Mouse (Mus musculus) stomach, embryonic 14.5 days (tissue): ENCODE measurements around the gene Bcam. TPM values are rescaled to one million over a fixed set of nuclear protein-coding genes. Genes with fewer than 3 reads are reported as not detected.

Source experiments
- ATAC-seq: fragments of 200-750 bp; cut with Nextera tagmentation; 2 replicates; pipeline ENCODE4 v1.8.0; 2017; ENCODE audit warnings: low read depth, moderate TSS enrichment; ENCODE audit not compliant: insufficient number of reproducible peaks, insufficient read depth, low FRiP score
- H3K27ac ChIP-seq: fragments of 300-500 bp; sonication (generic); 2 replicates; pipeline ENCODE4 v1.5.1; 2014; ENCODE audit warnings: mild to moderate bottlenecking, low read length, moderate library complexity, mixed read lengths
- H3K27me3 ChIP-seq: fragments of 300-500 bp; sonication (generic); 2 replicates; pipeline ENCODE4 v1.6.1; 2014; ENCODE audit warnings: low read length, control low read depth, mixed read lengths; ENCODE audit not compliant: control insufficient read depth, insufficient read depth
- H3K36me3 ChIP-seq: fragments of 300-500 bp; sonication (generic); 2 replicates; pipeline ENCODE4 v1.6.1; 2014; ENCODE audit warnings: mild to moderate bottlenecking, control low read depth, low read length, moderate library complexity, mixed read lengths; ENCODE audit not compliant: control insufficient read depth, insufficient read depth
- H3K4me1 ChIP-seq: fragments of 300-500 bp; sonication (generic); 2 replicates; pipeline ENCODE4 v1.6.1; 2014; ENCODE audit warnings: low read length, control low read depth, mixed read lengths; ENCODE audit not compliant: control insufficient read depth, insufficient read depth
- H3K4me2 ChIP-seq: fragments of 300-500 bp; sonication (generic); replicated peaks from 2 replicates; pipeline ENCODE4 v1.6.1; 2014; ENCODE audit warnings: low read depth, low read length, control low read depth
- H3K4me3 ChIP-seq: fragments of 300-500 bp; sonication (generic); 2 replicates; pipeline ENCODE4 v1.5.1; 2014; ENCODE audit warnings: low read depth, low read length, control low read depth
- H3K9ac ChIP-seq: fragments of 300-500 bp; sonication (generic); replicated peaks from 2 replicates; pipeline ENCODE4 v1.6.1; 2014; ENCODE audit warnings: low read depth, mild to moderate bottlenecking, control low read depth, low read length, moderate library complexity, mixed read lengths
- H3K9me3 ChIP-seq: fragments of 300-500 bp; sonication (generic); 2 replicates; pipeline ENCODE4 v1.6.1; 2016; ENCODE audit warnings: low read depth, low read length, control low read depth; ENCODE audit not compliant: control insufficient read depth
- WGBS: fragments of 180-500 bp; shearing (Covaris S2); extraction: QIAGEN DNeasy Blood & Tissue Kit; methylation state at CpG from one replicate; pipeline ENCODE4 v1.1.7; 2014; 5-methylcytosine and 5-hydroxymethylcytosine counted together
- polyA plus RNA-seq: library from polyadenylated mRNA; unstranded; fragments of >200 nt; fragmentation: Nextera tagmentation; extraction: Ambion mirVana; gene quantifications from 2 replicates; pipeline ENCODE4 v1.2.1, GENCODE M21; 2014

Bcam gene
- polyA plus RNA-seq, 1 experiment from 2014 or later: 156 TPM

GRCm38 (mm10) chr7:19716822-19717221 lies 54.0 kb downstream of the Bcam start:
- no peak overlapping the region for H3K4me3 ChIP-seq
- H3K4me2 ChIP-seq: peak overlapping the region; percentile 64; the same call in 1 of the 2 replicates
- no peak for ATAC-seq
- no peaks in the 10 kb centered on the region for H3K27me3 ChIP-seq
- peaks cover 14% of the 10 kb centered on the region for H3K4me1 ChIP-seq
- H3K9me3 ChIP-seq: peaks cover 13% of the 10 kb centered on the region
- H3K9ac ChIP-seq: no peak overlapping the region
- H3K36me3 ChIP-seq: peaks cover 35% of the 10 kb centered on the region
- WGBS: 80% methylated on average over 2 of the region's 2 CpGs
- H3K27ac ChIP-seq: no peak overlapping the region

GRCm38 (mm10) chr7:19716055-19716682 lies 54.6 kb downstream of the Bcam start:
- Histone ChIP-seq H3K4me2 (peak overlapping the region; percentile 64), H3K9ac (no peak overlapping the region), H3K36me3 (peaks cover 40% of the 10 kb centered on the region), H3K27ac (peak overlapping the region; percentile 77), H3K4me1 (peaks cover 14% of the 10 kb centered on the region), H3K27me3 (no peaks in the 10 kb centered on the region), H3K9me3 (peaks cover 7% of the 10 kb centered on the region), H3K4me3 (peak overlapping the region; percentile 27)
- 9% methylated on average over 18 of the region's 18 CpGs for WGBS
- no peak for ATAC-seq

GRCm38 (mm10) chr7:19715239-19716054 lies 55.4 kb downstream of the Bcam start, which contains the start of gene Tomm40:
Tomm40 (minus strand) TSS chr7:19715438.
- H3K4me2 ChIP-seq: peak within 1 kb of the TSS; percentile 89
- H3K4me1 ChIP-seq: peaks cover 14% of the 10 kb centered on the region
- H3K9me3 ChIP-seq: no peaks in the 10 kb centered on the region
- peaks cover 43% of the 10 kb centered on the region for H3K36me3 ChIP-seq
- peak within 1 kb of the TSS; percentile 94 for H3K9ac ChIP-seq
- under 1% methylated on average over 58 of the region's 59 CpGs for WGBS
- peak within 1 kb of the TSS; percentile 77 for H3K27ac ChIP-seq
- ATAC-seq: peak; percentile 98
- H3K27me3 ChIP-seq: no peaks in the 10 kb centered on the region
- peak within 1 kb of the TSS; percentile 99 for H3K4me3 ChIP-seq

GRCm38 (mm10) chr7:19714836-19715235 lies 56.0 kb downstream of the Bcam start:
- ATAC-seq: no peak
- H3K9me3 ChIP-seq: no peaks in the 10 kb centered on the region
- H3K9ac ChIP-seq: peak overlapping the region; percentile 94
- H3K36me3 ChIP-seq: peaks cover 47% of the 10 kb centered on the region
- peak overlapping the region; percentile 89 for H3K4me2 ChIP-seq
- peaks cover 14% of the 10 kb centered on the region for H3K4me1 ChIP-seq
- H3K4me3 ChIP-seq: peak overlapping the region; percentile 99
- H3K27ac ChIP-seq: peak overlapping the region; percentile 75
- WGBS: under 1% methylated on average over 39 of the region's 39 CpGs
- H3K27me3 ChIP-seq: no peaks in the 10 kb centered on the region

- no peak overlapping the region for H3K9ac ChIP-seq
- no peaks in the 10 kb centered on the region for H3K9me3 ChIP-seq
- H3K4me3 ChIP-seq: no peak overlapping the region
- H3K27me3 ChIP-seq: no peaks in the 10 kb centered on the region
- peaks cover 50% of the 10 kb centered on the region for H3K36me3 ChIP-seq
- WGBS: 88% methylated on average over 9 of the region's 9 CpGs
- H3K4me1 ChIP-seq: peaks cover 14% of the 10 kb centered on the region
- no peak for ATAC-seq
- no peak overlapping the region for H3K27ac ChIP-seq
- H3K4me2 ChIP-seq: no peak overlapping the region
Measured at GRCm38 (mm10) chr7:19713598-19713997, 57.2 kb downstream of the Bcam start.

- ATAC-seq: no peak
Measured at GRCm38 (mm10) chr7:19713196-19713595, 57.6 kb downstream of the Bcam start.

GRCm38 (mm10) chr7:19712414-19712813 lies 58.4 kb downstream of the Bcam start:
- Histone ChIP-seq H3K27me3 (no peaks in the 10 kb centered on the region), H3K4me2 (no peak overlapping the region), H3K4me3 (no peak overlapping the region), H3K27ac (no peak overlapping the region), H3K36me3 (peaks cover 49% of the 10 kb centered on the region), H3K4me1 (peaks cover 14% of the 10 kb centered on the region), H3K9me3 (no peaks in the 10 kb centered on the region), H3K9ac (no peak overlapping the region)
- WGBS: 72% methylated on average over 4 of the region's 4 CpGs
- no peak for ATAC-seq

More at GRCm38 (mm10) chr7:19713196-19713595, 57.6 kb downstream of the Bcam start:
- 41% methylated on average over 4 of the region's 4 CpGs for WGBS
- Histone ChIP-seq H3K4me2 (no peak overlapping the region), H3K9ac (no peak overlapping the region), H3K4me3 (no peak overlapping the region), H3K9me3 (no peaks in the 10 kb centered on the region), H3K36me3 (peaks cover 48% of the 10 kb centered on the region), H3K27ac (no peak overlapping the region), H3K4me1 (peaks cover 14% of the 10 kb centered on the region), H3K27me3 (no peaks in the 10 kb centered on the region)

GRCm38 (mm10) chr7:19710650-19711049 lies 60.2 kb downstream of the Bcam start:
- WGBS: 93% methylated on average over 10 of the region's 10 CpGs
- peaks cover 48% of the 10 kb centered on the region for H3K36me3 ChIP-seq
- no peaks in the 10 kb centered on the region for H3K27me3 ChIP-seq
- H3K4me2 ChIP-seq: no peak overlapping the region
- no peak overlapping the region for H3K4me3 ChIP-seq
- H3K27ac ChIP-seq: no peak overlapping the region
- peaks cover 8% of the 10 kb centered on the region; the same call in 1 of the 2 replicates for H3K4me1 ChIP-seq
- no peak overlapping the region for H3K9ac ChIP-seq
- ATAC-seq: no peak
- H3K9me3 ChIP-seq: no peaks in the 10 kb centered on the region
